Mouse (Mus musculus) kidney, embryonic 16.5 days (tissue): Measurements from ENCODE around the gene Slc22a20. TPM values are rescaled to one million over a fixed set of nuclear protein-coding genes. Genes with fewer than 3 reads are reported as not detected.

Source experiments
- ATAC-seq: fragments of 200-750 bp; cut with Nextera tagmentation; 2 replicates; pipeline ENCODE4 v1.8.0; 2017; ENCODE audit warnings: moderate TSS enrichment; ENCODE audit not compliant: low FRiP score, low TSS enrichment
- H3K27ac ChIP-seq: fragments of 300-500 bp; sonication (generic); 2 replicates; pipeline ENCODE4 v1.5.1; 2014; ENCODE audit warnings: low read length
- H3K27me3 ChIP-seq: fragments of 300-500 bp; sonication (generic); 2 replicates; pipeline ENCODE4 v1.6.1; 2014; ENCODE audit warnings: low read length, control low read depth, mixed read lengths; ENCODE audit not compliant: insufficient read depth
- H3K36me3 ChIP-seq: fragments of 300-500 bp; sonication (generic); 2 replicates; pipeline ENCODE4 v1.6.1; 2014; ENCODE audit warnings: low read length, control low read depth, mixed read lengths; ENCODE audit not compliant: insufficient read depth
- H3K4me1 ChIP-seq: fragments of 300-500 bp; sonication (generic); 2 replicates; pipeline ENCODE4 v1.6.1; 2014; ENCODE audit warnings: low read length, control low read depth, mixed read lengths; ENCODE audit not compliant: insufficient read depth
- H3K4me2 ChIP-seq: fragments of 300-500 bp; sonication (generic); replicated peaks from 2 replicates; pipeline ENCODE4 v1.6.1; 2014; ENCODE audit warnings: low read depth, low read length
- H3K4me3 ChIP-seq: fragments of 300-500 bp; sonication (generic); 2 replicates; pipeline ENCODE4 v1.5.1; 2014; ENCODE audit warnings: mild to moderate bottlenecking, low read length
- H3K9ac ChIP-seq: fragments of 300-500 bp; sonication (generic); replicated peaks from 2 replicates; pipeline ENCODE4 v1.6.1; 2014; ENCODE audit warnings: low read length
- H3K9me3 ChIP-seq: fragments of 300-500 bp; sonication (generic); 2 replicates; pipeline ENCODE4 v1.6.1; 2016; ENCODE audit warnings: low read length, control low read depth
- WGBS: fragments of 180-500 bp; shearing (Covaris S2); extraction: QIAGEN DNeasy Blood & Tissue Kit; methylation state at CpG from one replicate; pipeline ENCODE4 v1.1.7; 2014; 5-methylcytosine and 5-hydroxymethylcytosine counted together
- polyA plus RNA-seq: library from polyadenylated mRNA; unstranded; fragments of >200 nt; fragmentation: Nextera tagmentation; extraction: Ambion mirVana; gene quantifications from 2 replicates; pipeline ENCODE4 v1.2.1, GENCODE M21; 2015

The Slc22a20 gene
- polyA plus RNA-seq, 1 experiment from 2014 or later = not detected

DNA sequence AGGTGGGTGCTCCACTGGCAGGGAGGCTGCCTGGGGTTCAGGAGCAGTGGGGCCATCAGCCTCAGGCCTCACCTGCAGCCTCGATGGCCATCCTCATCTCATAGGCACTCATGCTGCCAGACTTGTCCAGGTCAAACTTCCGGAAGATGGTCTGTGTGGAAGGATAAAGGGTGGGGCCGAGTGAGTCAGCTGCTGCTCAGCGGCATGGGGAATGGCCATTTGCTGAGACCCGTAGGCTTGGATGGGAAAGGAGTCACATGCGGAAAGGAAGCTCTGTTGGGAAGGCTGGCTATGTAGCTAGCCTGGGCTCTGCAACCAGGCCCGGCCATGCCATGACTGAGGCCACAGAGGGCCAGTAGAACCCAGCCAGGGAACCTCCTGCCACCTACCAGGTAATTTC is 5.5 kb upstream of the Slc22a20 start:
- Histone ChIP-seq H3K27ac (no peak overlapping the region), H3K4me2 (no peak overlapping the region), H3K4me3 (no peak overlapping the region), H3K27me3 (no peaks in the 10 kb centered on the region), H3K4me1 (peaks cover 11% of the 10 kb centered on the region), H3K9ac (no peak overlapping the region), H3K9me3 (no peaks in the 10 kb centered on the region), H3K36me3 (0 out of 2 replicates have a peak, but pooled peaks cover 3% of the 10 kb centered on the region)
- 80% methylated on average over 7 of the region's 7 CpGs for WGBS
- ATAC-seq = no peak

DNA sequence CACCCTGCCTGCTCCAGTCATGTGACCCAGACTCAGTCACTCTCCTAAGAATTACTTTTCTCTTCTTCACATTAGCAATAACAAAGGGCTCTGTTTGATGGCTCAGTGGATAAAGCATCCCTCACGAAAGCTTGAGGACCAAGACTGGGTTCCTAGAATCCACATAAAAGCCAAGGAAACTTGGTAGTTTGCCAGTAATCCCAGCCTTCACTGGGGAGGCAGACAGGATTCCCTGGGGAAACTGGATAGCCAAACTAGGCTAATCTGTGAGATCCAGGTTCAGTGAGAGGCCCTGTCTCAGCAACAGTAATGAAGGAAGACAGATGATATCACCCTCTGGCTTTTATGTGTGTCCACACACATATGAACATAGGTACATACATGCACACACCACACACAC is 5.0 kb upstream of the Slc22a20 start:
- peaks cover 14% of the 10 kb centered on the region for H3K4me1 ChIP-seq
- ATAC-seq = no peak
- WGBS = 83% methylated on average over 1 of the region's 1 CpGs

DNA sequence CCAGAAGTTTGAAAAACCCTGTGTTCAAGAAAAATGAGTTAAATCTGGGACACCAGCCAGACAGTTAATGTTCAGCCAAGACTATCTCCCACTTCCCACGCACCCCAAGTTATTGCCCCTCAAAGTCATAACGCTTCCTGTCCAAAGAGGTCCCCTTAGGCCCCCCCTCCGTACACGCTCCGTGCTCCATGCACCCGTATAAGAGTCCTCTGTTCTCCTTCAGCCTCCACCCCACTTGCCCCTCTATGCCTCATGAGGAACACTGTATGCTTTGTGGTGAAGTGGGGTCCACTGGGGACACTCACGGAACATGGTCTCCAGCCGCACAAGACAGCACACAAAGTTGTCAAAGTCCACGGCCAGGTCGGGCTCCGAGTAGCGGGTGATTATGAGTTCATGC is 4.1 kb upstream of the Slc22a20 start:
- Histone ChIP-seq H3K9ac (no peak overlapping the region), H3K4me1 (peaks cover 15% of the 10 kb centered on the region)
- ATAC-seq = no peak

More for the DNA sequence above, 5.0 kb upstream of the Slc22a20 start:
- H3K36me3 ChIP-seq = 0 out of 2 replicates have a peak, but pooled peaks cover 3% of the 10 kb centered on the region
- H3K9ac ChIP-seq = no peak overlapping the region
- no peak overlapping the region for H3K27ac ChIP-seq
- H3K4me2 ChIP-seq = no peak overlapping the region
- H3K27me3 ChIP-seq = no peaks in the 10 kb centered on the region
- no peak overlapping the region for H3K4me3 ChIP-seq
- no peaks in the 10 kb centered on the region for H3K9me3 ChIP-seq

DNA sequence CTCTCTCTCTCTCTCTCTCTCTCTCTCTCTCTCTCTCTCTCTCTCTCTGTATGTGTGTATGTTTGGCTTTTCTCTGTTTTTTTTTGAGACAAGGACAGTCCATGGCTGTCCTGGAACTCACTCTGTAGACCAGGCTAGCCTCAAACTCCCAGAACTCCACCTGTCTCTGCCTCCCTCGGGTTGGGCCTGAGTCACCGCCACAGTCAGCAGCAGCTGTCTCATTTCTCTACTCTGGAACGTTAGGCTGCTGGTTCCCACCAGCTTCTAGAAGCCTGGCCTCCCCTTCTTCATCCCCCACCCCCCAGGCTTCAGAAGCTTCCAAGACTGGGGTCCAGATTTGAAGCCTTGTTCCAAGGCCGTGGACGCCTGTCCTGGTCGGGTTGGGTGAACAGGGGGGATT is 3.6 kb upstream of the Slc22a20 start:
- no peak overlapping the region for H3K4me2 ChIP-seq
- 0 out of 2 replicates have a peak, but pooled peaks cover 3% of the 10 kb centered on the region for H3K36me3 ChIP-seq
- H3K9ac ChIP-seq = no peak overlapping the region
- 0 out of 2 replicates have a peak overlapping the region, but pooled peaks have one; percentile 18 for H3K27ac ChIP-seq
- peaks cover 15% of the 10 kb centered on the region for H3K4me1 ChIP-seq
- 57% methylated on average over 6 of the region's 6 CpGs for WGBS
- no peak overlapping the region for H3K4me3 ChIP-seq
- H3K27me3 ChIP-seq = no peaks in the 10 kb centered on the region
- H3K9me3 ChIP-seq = no peaks in the 10 kb centered on the region
- no peak for ATAC-seq

More for the DNA sequence above, 4.1 kb upstream of the Slc22a20 start:
- Histone ChIP-seq H3K4me3 (no peak overlapping the region), H3K27me3 (no peaks in the 10 kb centered on the region), H3K27ac (no peak overlapping the region), H3K9me3 (no peaks in the 10 kb centered on the region), H3K36me3 (0 out of 2 replicates have a peak, but pooled peaks cover 3% of the 10 kb centered on the region), H3K4me2 (no peak overlapping the region)
- 85% methylated on average over 12 of the region's 12 CpGs for WGBS

DNA sequence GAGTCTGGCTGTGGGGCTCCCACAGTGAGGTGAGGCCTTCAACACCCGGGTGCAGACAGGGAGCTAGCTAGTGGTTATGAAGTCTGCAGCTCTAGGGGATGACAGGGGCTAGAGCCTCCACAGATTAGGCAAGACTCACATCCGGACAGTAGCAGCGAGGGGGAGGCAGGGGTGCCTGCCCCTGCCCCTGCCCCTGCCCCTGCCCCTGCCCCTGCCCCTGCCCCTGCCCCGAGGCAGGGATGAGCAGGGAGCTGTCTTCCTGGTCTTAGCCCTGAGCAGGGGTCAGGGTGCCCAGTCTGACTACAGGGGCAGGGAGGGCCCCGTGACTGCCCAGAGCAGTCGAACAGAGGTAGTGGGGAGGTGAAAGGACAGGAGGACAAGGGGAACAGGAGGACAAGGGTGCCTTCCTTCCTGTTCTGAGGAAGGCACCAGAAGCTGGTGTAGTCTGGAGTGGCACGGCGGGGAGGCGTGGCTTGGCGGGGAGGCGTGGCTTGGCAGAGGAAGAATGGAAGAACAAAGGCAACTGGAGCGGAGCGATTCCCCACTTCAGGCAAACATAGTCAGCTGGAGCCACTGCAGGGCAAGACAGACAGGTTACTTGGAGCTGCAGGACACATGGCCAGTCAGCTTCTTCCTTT is 3.0 kb upstream of the Slc22a20 start:
- Histone ChIP-seq H3K4me3 (peak overlapping the region; percentile 7; the same call in 1 of the 2 replicates), H3K4me2 (peak overlapping the region; percentile 40), H3K4me1 (peaks cover 15% of the 10 kb centered on the region), H3K27me3 (no peaks in the 10 kb centered on the region), H3K9ac (peak overlapping the region; percentile 58), H3K36me3 (0 out of 2 replicates have a peak, but pooled peaks cover 3% of the 10 kb centered on the region), H3K9me3 (no peaks in the 10 kb centered on the region), H3K27ac (peak overlapping the region; percentile 65)
- peak; percentile 80 for ATAC-seq
- WGBS = 6% methylated on average over 13 of the region's 13 CpGs

DNA sequence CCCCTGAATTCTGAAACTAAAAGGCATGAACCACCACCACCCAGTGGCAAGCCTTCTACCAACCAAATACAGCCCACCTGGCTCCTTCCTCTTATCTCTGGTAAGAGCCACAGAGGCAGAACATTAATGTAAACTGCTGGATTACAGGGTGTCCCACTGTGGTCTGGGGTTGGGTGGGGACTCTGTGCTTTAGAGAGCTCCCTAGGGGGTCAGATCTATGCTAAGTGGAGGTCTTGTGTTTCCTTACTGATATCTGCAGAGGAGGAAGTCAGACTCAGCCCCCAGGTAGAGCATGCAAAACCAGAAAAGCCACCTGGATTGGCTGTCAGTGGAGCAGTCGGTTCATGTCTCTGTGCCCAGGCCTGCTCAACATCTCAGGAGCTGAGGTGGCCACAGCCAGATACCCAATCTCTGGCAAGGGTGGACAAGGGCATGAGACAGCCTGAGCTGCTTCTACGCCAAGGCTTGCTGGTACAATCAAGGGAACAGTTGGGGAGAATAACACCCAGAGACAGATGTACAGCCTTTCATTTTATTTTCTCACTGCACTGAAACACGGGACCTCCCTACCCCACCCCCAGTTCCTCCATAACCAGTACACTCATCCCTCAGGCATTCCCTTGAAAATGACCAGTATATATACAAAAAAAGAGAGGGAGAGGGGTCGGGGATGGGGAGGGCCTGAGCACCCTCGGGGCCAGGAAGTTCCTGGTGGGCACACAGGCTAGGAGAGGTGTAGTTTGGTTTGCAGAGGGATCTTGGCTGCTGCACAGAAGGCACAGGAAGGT is 2.3 kb upstream of the Slc22a20 start:
- no peak overlapping the region for H3K4me2 ChIP-seq

DNA sequence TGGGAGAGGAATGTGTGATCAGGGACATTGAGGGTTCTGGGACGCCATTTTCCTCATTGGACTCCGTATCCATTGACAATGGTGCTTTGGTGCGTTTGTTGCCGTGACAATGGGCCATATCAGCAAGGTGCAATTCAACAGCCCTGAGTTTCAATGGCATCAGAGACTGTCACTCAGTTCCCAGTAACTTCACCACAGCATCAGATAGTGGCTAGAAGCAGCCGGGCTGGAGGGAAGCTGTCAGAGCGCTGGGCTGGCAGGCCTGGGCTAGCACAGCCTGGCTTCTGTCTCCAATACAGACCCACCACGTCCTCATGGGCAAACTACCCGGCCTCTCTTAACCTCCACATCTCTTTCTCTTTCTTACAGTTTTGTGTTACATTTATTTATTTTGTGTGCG is 5.5 kb downstream of the Slc22a20 start:
- no peaks in the 10 kb centered on the region for H3K9me3 ChIP-seq

More for the DNA sequence above, 2.3 kb upstream of the Slc22a20 start:
- Histone ChIP-seq H3K36me3 (0 out of 2 replicates have a peak, but pooled peaks cover 3% of the 10 kb centered on the region), H3K27me3 (no peaks in the 10 kb centered on the region), H3K27ac (peak overlapping the region; percentile 65), H3K9ac (no peak overlapping the region), H3K9me3 (no peaks in the 10 kb centered on the region), H3K4me3 (no peak overlapping the region), H3K4me1 (peaks cover 15% of the 10 kb centered on the region)
- 61% methylated on average over 5 of the region's 5 CpGs for WGBS
- no peak; the same call in 1 of the 2 replicates for ATAC-seq

DNA sequence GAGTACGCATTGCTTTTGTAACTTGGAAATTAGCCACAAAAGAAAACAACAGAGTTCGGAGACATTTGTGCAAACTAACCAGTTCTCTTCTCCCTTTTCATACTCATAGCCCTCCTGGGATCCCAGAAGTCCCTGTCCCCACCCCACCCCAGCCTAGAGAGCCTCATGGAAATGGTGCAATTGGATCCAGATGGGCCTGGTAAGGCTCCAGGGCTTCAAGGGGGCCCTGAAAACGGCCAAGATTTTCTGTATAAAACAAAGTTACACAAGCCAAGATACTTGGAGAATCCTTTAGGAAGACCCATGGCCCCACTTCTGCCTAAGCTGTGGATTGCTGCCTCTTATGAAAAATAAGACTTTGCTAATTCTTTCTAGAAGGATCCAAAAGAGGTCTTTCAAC is 8.2 kb downstream of the Slc22a20 start:
- Histone ChIP-seq H3K27me3 (no peaks in the 10 kb centered on the region), H3K36me3 (no peaks in the 10 kb centered on the region), H3K27ac (no peak overlapping the region), H3K4me2 (no peak overlapping the region), H3K9me3 (no peaks in the 10 kb centered on the region), H3K4me3 (no peak overlapping the region), H3K4me1 (no peaks in the 10 kb centered on the region), H3K9ac (no peak overlapping the region)
- ATAC-seq = no peak
- WGBS = 72% methylated on average over 3 of the region's 3 CpGs

More for the DNA sequence above, 5.5 kb downstream of the Slc22a20 start:
- no peak overlapping the region for H3K27ac ChIP-seq
- H3K36me3 ChIP-seq = no peaks in the 10 kb centered on the region
- H3K4me1 ChIP-seq = no peaks in the 10 kb centered on the region
- no peak overlapping the region for H3K4me3 ChIP-seq
- H3K4me2 ChIP-seq = no peak overlapping the region
- 90% methylated on average over 9 of the region's 9 CpGs for WGBS
- H3K9ac ChIP-seq = no peak overlapping the region
- no peaks in the 10 kb centered on the region for H3K27me3 ChIP-seq
- no peak for ATAC-seq

DNA sequence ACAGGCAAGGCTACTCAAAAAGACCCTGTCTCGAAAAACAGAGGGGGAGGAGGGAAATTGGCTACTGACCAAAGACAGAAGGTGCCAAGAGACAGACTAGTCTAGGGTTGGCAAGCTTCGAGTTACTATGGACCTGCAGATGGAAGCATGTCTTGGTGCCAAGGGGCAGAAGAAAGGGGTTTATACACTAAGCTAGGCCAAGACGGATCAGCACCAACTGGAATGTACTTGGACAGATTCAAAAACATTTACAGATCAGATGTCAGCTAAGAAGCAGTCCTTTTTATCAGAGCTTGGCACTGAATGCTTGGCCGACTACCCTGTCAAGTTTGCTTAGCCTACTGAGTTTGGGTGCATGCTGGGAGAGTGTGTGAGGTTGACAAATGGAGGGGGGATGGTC is 10.3 kb downstream of the Slc22a20 start:
- no peak overlapping the region for H3K9ac ChIP-seq
- H3K4me3 ChIP-seq = no peak overlapping the region
- no peak overlapping the region for H3K27ac ChIP-seq
- H3K9me3 ChIP-seq = no peaks in the 10 kb centered on the region
- no peaks in the 10 kb centered on the region for H3K4me1 ChIP-seq
- WGBS = 80% methylated on average over 4 of the region's 4 CpGs
- H3K4me2 ChIP-seq = no peak overlapping the region
- no peak for ATAC-seq
- no peaks in the 10 kb centered on the region for H3K36me3 ChIP-seq
- H3K27me3 ChIP-seq = no peaks in the 10 kb centered on the region

DNA sequence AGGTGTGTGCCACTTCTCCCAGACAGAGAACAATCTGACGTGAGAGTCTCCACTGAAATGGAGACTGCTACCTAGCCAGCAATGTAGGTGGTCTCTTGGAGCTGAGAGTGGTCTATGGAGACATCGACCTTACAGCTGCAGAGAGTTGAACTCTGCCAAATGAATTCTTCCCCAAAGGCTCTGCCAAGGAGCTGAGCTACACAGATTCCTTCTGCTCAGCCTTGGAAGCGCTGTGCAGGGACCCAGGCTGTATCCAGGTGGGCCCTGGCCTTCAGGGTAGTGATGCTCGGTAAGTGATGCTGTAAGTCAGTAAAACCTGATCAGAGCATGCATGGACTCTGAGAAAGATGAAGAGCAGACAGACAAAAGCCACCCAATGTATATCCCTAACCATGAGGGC is 10.8 kb downstream of the Slc22a20 start:
- WGBS = 72% methylated on average over 4 of the region's 4 CpGs

More for the DNA sequence above, 10.8 kb downstream of the Slc22a20 start:
- H3K27me3 ChIP-seq = no peaks in the 10 kb centered on the region
- H3K4me2 ChIP-seq = no peak overlapping the region
- no peak overlapping the region for H3K4me3 ChIP-seq
- H3K9ac ChIP-seq = no peak overlapping the region
- H3K4me1 ChIP-seq = no peaks in the 10 kb centered on the region
- no peaks in the 10 kb centered on the region for H3K9me3 ChIP-seq
- no peak overlapping the region for H3K27ac ChIP-seq
- no peak for ATAC-seq
- H3K36me3 ChIP-seq = no peaks in the 10 kb centered on the region
